Mouse (Mus musculus): ENCODE measurements at regions not wholly inside any gene's neighbourhood (a gene's known extent, or its start where the extent isn't known, plus 50 kb on each side); places are given as distances from the start of the nearest gene placed in this dataset.
A peak's percentile ranks its signal among the peaks of the same experiment; 100 is the strongest.

- Histone ChIP-seq H3K4me1 (ENCODE audit: control insufficient read depth, insufficient read depth, low read length) (peaks cover 5% of the 10 kb centered on the region), H3K27ac (ENCODE audit: low read length) (no peak overlapping the region), H3K4me2 (replicated peaks; ENCODE audit: low read depth, low read length) (no peak overlapping the region), H3K36me3 (ENCODE audit: control insufficient read depth, insufficient read depth, low read length) (no peaks in the 10 kb centered on the region), H3K4me3 (ENCODE audit: low read depth, low read length) (no peak overlapping the region), H3K27me3 (ENCODE audit: control insufficient read depth, insufficient read depth, low read length) (no peaks in the 10 kb centered on the region), H3K9me3 (ENCODE audit: control insufficient read depth, low read depth, low read length) (no peaks in the 10 kb centered on the region), H3K9ac (replicated peaks; ENCODE audit: low read depth, low read length) (no peak overlapping the region)
- no peak for ATAC-seq (ENCODE audit: insufficient number of reproducible peaks, insufficient read depth, low FRiP score, low read depth)
- WGBS, result 41% methylated on average over 9 of the region's 9 CpGs
These were observed 114.3 kb downstream of the Mycn start for GRCm38 (mm10) chr12:12827379-12827778.

GRCm38 (mm10) chr12:12826431-12826830, 115.3 kb downstream of the Mycn start:
- Histone ChIP-seq H3K9ac (replicated peaks; ENCODE audit: low read depth, low read length) (no peak overlapping the region), H3K4me3 (ENCODE audit: low read depth, low read length) (no peak overlapping the region), H3K4me1 (ENCODE audit: control insufficient read depth, insufficient read depth, low read length) (peaks cover 5% of the 10 kb centered on the region), H3K4me2 (replicated peaks; ENCODE audit: low read depth, low read length) (no peak overlapping the region), H3K36me3 (ENCODE audit: control insufficient read depth, insufficient read depth, low read length) (no peaks in the 10 kb centered on the region), H3K27ac (ENCODE audit: low read length) (no peak overlapping the region), H3K9me3 (ENCODE audit: control insufficient read depth, low read depth, low read length) (no peaks in the 10 kb centered on the region), H3K27me3 (ENCODE audit: control insufficient read depth, insufficient read depth, low read length) (no peaks in the 10 kb centered on the region)
- 70% methylated on average over 3 of the region's 3 CpGs for WGBS
- ATAC-seq (ENCODE audit: insufficient number of reproducible peaks, insufficient read depth, low FRiP score, low read depth), result no peak

DNA sequence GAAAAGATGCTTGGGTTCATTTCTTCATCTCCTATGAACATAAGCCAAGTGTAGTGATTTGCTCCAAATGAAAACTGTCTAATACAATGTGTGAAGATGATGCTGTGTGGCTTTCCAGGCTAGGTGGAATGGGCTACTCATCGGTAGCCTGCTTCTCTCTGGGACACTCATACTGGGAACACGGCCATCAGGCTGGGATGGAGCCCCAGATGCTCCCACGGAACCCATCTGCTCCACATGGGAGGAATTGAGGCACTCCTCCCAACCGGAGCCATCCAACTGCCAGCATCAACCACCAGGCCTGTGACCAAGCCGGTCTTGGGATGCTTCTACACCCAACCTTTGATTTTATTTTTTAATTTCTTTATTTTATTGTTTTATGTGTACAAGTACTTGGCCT, 115.9 kb downstream of the Mycn start:
- WGBS, result 87% methylated on average over 5 of the region's 5 CpGs

GRCm38 (mm10) chr12:12821473-12821872, 120.2 kb downstream of the Mycn start:
- no peak overlapping the region for H3K9ac ChIP-seq (replicated peaks; ENCODE audit: low read depth, low read length)
- no peak for ATAC-seq (ENCODE audit: insufficient number of reproducible peaks, insufficient read depth, low FRiP score, low read depth)

More for the DNA sequence above, 115.9 kb downstream of the Mycn start:
- no peaks in the 10 kb centered on the region for H3K36me3 ChIP-seq (ENCODE audit: control insufficient read depth, insufficient read depth, low read length)
- H3K9ac ChIP-seq (replicated peaks; ENCODE audit: low read depth, low read length), result no peak overlapping the region
- no peak overlapping the region for H3K4me3 ChIP-seq (ENCODE audit: low read depth, low read length)
- no peaks in the 10 kb centered on the region for H3K9me3 ChIP-seq (ENCODE audit: control insufficient read depth, low read depth, low read length)
- no peak for ATAC-seq (ENCODE audit: insufficient number of reproducible peaks, insufficient read depth, low FRiP score, low read depth)
- H3K27me3 ChIP-seq (ENCODE audit: control insufficient read depth, insufficient read depth, low read length), result no peaks in the 10 kb centered on the region
- no peak overlapping the region for H3K4me2 ChIP-seq (replicated peaks; ENCODE audit: low read depth, low read length)
- H3K4me1 ChIP-seq (ENCODE audit: control insufficient read depth, insufficient read depth, low read length), result peaks cover 5% of the 10 kb centered on the region
- no peak overlapping the region for H3K27ac ChIP-seq (ENCODE audit: low read length)

DNA sequence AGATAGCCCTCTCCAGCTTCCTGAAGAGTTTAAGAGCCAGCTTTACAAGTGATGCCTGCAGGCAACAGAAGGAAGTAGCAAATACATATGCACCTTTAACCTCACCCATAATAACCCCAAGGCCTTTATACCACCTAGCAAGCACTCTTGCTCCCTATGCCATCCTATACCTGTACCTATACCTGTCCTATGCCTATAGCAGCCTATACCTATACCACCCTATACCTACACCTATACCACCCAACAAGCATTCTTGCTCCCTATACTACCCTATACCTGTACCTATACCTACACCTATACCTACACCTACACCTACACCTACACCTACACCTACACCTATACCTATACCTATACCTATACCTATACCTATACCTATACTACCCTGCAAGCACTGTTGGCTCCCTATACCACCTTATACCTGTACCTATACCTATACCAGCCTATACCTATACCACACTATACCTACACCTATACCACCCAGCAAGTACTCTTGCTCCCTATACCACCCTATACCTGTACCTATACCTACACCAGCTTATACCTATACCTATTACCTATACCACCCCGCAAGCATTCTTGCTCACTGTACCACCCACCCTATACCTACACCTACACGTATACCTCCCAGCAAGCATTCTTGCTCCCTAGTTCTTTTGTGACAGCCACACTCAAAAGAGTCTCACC, 120.9 kb downstream of the Mycn start:
- Histone ChIP-seq H3K9me3 (ENCODE audit: control insufficient read depth, low read depth, low read length) (no peaks in the 10 kb centered on the region), H3K9ac (replicated peaks; ENCODE audit: low read depth, low read length) (no peak overlapping the region), H3K4me2 (replicated peaks; ENCODE audit: low read depth, low read length) (no peak overlapping the region), H3K27ac (ENCODE audit: low read length) (no peak overlapping the region), H3K4me3 (ENCODE audit: low read depth, low read length) (no peak overlapping the region), H3K4me1 (ENCODE audit: control insufficient read depth, insufficient read depth, low read length) (no peaks in the 10 kb centered on the region), H3K36me3 (ENCODE audit: control insufficient read depth, insufficient read depth, low read length) (no peaks in the 10 kb centered on the region), H3K27me3 (ENCODE audit: control insufficient read depth, insufficient read depth, low read length) (no peaks in the 10 kb centered on the region)
- WGBS, result 84% methylated on average over 2 of the region's 2 CpGs
- ATAC-seq (ENCODE audit: insufficient number of reproducible peaks, insufficient read depth, low FRiP score, low read depth), result no peak

More at GRCm38 (mm10) chr12:12821473-12821872, 120.2 kb downstream of the Mycn start:
- Histone ChIP-seq H3K27me3 (ENCODE audit: control insufficient read depth, insufficient read depth, low read length) (no peaks in the 10 kb centered on the region), H3K4me2 (replicated peaks; ENCODE audit: low read depth, low read length) (no peak overlapping the region), H3K4me3 (ENCODE audit: low read depth, low read length) (no peak overlapping the region), H3K27ac (ENCODE audit: low read length) (no peak overlapping the region), H3K9me3 (ENCODE audit: control insufficient read depth, low read depth, low read length) (no peaks in the 10 kb centered on the region), H3K4me1 (ENCODE audit: control insufficient read depth, insufficient read depth, low read length) (no peaks in the 10 kb centered on the region), H3K36me3 (ENCODE audit: control insufficient read depth, insufficient read depth, low read length) (no peaks in the 10 kb centered on the region)
- 66% methylated on average over 7 of the region's 7 CpGs for WGBS

- Histone ChIP-seq H3K4me1 (ENCODE audit: control insufficient read depth, insufficient read depth, low read length) (no peaks in the 10 kb centered on the region), H3K9ac (replicated peaks; ENCODE audit: low read depth, low read length) (no peak overlapping the region), H3K9me3 (ENCODE audit: control insufficient read depth, low read depth, low read length) (no peaks in the 10 kb centered on the region), H3K27ac (ENCODE audit: low read length) (no peak overlapping the region), H3K4me2 (replicated peaks; ENCODE audit: low read depth, low read length) (no peak overlapping the region), H3K36me3 (ENCODE audit: control insufficient read depth, insufficient read depth, low read length) (no peaks in the 10 kb centered on the region), H3K27me3 (ENCODE audit: control insufficient read depth, insufficient read depth, low read length) (no peaks in the 10 kb centered on the region), H3K4me3 (ENCODE audit: low read depth, low read length) (no peak overlapping the region)
- no peak for ATAC-seq (ENCODE audit: insufficient number of reproducible peaks, insufficient read depth, low FRiP score, low read depth)
- WGBS, result 71% methylated on average over 5 of the region's 5 CpGs
These were observed 122.0 kb downstream of the Mycn start for GRCm38 (mm10) chr12:12819746-12820145.

GRCm38 (mm10) chr12:12814693-12815092, 127.0 kb downstream of the Mycn start:
- Histone ChIP-seq H3K27ac (ENCODE audit: low read length) (no peak overlapping the region), H3K9ac (replicated peaks; ENCODE audit: low read depth, low read length) (no peak overlapping the region), H3K4me1 (ENCODE audit: control insufficient read depth, insufficient read depth, low read length) (peaks cover 15% of the 10 kb centered on the region), H3K27me3 (ENCODE audit: control insufficient read depth, insufficient read depth, low read length) (no peaks in the 10 kb centered on the region), H3K4me2 (replicated peaks; ENCODE audit: low read depth, low read length) (no peak overlapping the region), H3K36me3 (ENCODE audit: control insufficient read depth, insufficient read depth, low read length) (no peaks in the 10 kb centered on the region), H3K9me3 (ENCODE audit: control insufficient read depth, low read depth, low read length) (no peaks in the 10 kb centered on the region), H3K4me3 (ENCODE audit: low read depth, low read length) (no peak overlapping the region)
- no peak for ATAC-seq (ENCODE audit: insufficient number of reproducible peaks, insufficient read depth, low FRiP score, low read depth)
- 23% methylated on average over 5 of the region's 5 CpGs for WGBS

- Histone ChIP-seq H3K4me3 (ENCODE audit: low read depth, low read length) (no peak overlapping the region), H3K36me3 (ENCODE audit: control insufficient read depth, insufficient read depth, low read length) (no peaks in the 10 kb centered on the region), H3K9me3 (ENCODE audit: control insufficient read depth, low read depth, low read length) (no peaks in the 10 kb centered on the region), H3K9ac (replicated peaks; ENCODE audit: low read depth, low read length) (no peak overlapping the region), H3K4me1 (ENCODE audit: control insufficient read depth, insufficient read depth, low read length) (peaks cover 17% of the 10 kb centered on the region), H3K27me3 (ENCODE audit: control insufficient read depth, insufficient read depth, low read length) (no peaks in the 10 kb centered on the region), H3K27ac (ENCODE audit: low read length) (no peak overlapping the region), H3K4me2 (replicated peaks; ENCODE audit: low read depth, low read length) (no peak overlapping the region)
- no peak for ATAC-seq (ENCODE audit: insufficient number of reproducible peaks, insufficient read depth, low FRiP score, low read depth)
- WGBS, result 53% methylated on average over 6 of the region's 6 CpGs
These were observed 128.8 kb downstream of the Mycn start for GRCm38 (mm10) chr12:12812873-12813272.

- Histone ChIP-seq H3K9ac (replicated peaks; ENCODE audit: low read depth, low read length) (no peak overlapping the region), H3K4me3 (ENCODE audit: low read depth, low read length) (peak overlapping the region; percentile 9; the same call in 1 of the 2 replicates), H3K4me2 (replicated peaks; ENCODE audit: low read depth, low read length) (peak overlapping the region; percentile 42), H3K9me3 (ENCODE audit: control insufficient read depth, low read depth, low read length) (no peaks in the 10 kb centered on the region), H3K4me1 (ENCODE audit: control insufficient read depth, insufficient read depth, low read length) (peaks cover 21% of the 10 kb centered on the region), H3K27ac (ENCODE audit: low read length) (peak overlapping the region; percentile 72; the same call in 1 of the 2 replicates), H3K36me3 (ENCODE audit: control insufficient read depth, insufficient read depth, low read length) (no peaks in the 10 kb centered on the region), H3K27me3 (ENCODE audit: control insufficient read depth, insufficient read depth, low read length) (no peaks in the 10 kb centered on the region)
- peak; percentile 84 for ATAC-seq (ENCODE audit: insufficient number of reproducible peaks, insufficient read depth, low FRiP score, low read depth)
- 17% methylated on average over 7 of the region's 7 CpGs for WGBS
These were observed 130.8 kb downstream of the Mycn start for GRCm38 (mm10) chr12:12810943-12811342.

Measured in stomach, embryonic 14.5 days (tissue).